Mouse (Mus musculus): ENCODE data around the gene Eed.

GRCm38 (mm10) chr7:90004781-90005180 is 24.0 kb upstream of the Eed start:
- TF ChIP-seq CTCF (IDR thresholded peaks at IDR 0.05) (no peak), EP300 (IDR thresholded peaks at IDR 0.05) (no peak)
